Mouse (Mus musculus) hindbrain, postnatal 0 days (tissue): ENCODE data around the gene Ttc7. TPM values are rescaled to one million over a fixed set of nuclear protein-coding genes. Genes with fewer than 3 reads are reported as not detected.

Experiments used
- ATAC-seq: fragments of 200-750 bp; cut with Nextera tagmentation; 2 replicates; pipeline ENCODE4 v1.8.0; 2017; ENCODE audit warnings: mild to moderate bottlenecking, moderate TSS enrichment, moderate library complexity
- DNase-seq: peaks from one replicate; pipeline ENCODE4 v3.0.0-alpha.2; 2015; ENCODE audit warnings: low spot score
- H3K27ac ChIP-seq: fragments of 300-500 bp; sonication (generic); 2 replicates; pipeline ENCODE4 v1.5.1; 2014; ENCODE audit warnings: mild to moderate bottlenecking
- H3K27me3 ChIP-seq: fragments of 300-500 bp; sonication (generic); 2 replicates; pipeline ENCODE4 v1.6.1; 2014; ENCODE audit warnings: low read length, mixed read lengths; ENCODE audit not compliant: insufficient read depth
- H3K36me3 ChIP-seq: fragments of 300-500 bp; sonication (generic); 2 replicates; pipeline ENCODE4 v1.6.1; 2014; ENCODE audit warnings: low read length, mixed read lengths; ENCODE audit not compliant: insufficient read depth
- H3K4me1 ChIP-seq: fragments of 300-500 bp; sonication (generic); 2 replicates; pipeline ENCODE4 v1.6.1; 2014; ENCODE audit warnings: antibody characterized with exemption, low read length, mixed read lengths; ENCODE audit not compliant: insufficient read depth
- H3K4me2 ChIP-seq: fragments of 300-500 bp; sonication (generic); 2 replicates; pipeline ENCODE4 v1.6.1; 2014; ENCODE audit warnings: low read depth, mild to moderate bottlenecking, low read length, moderate library complexity, mixed read lengths
- H3K4me3 ChIP-seq: fragments of 300-500 bp; sonication (generic); 2 replicates; pipeline ENCODE4 v1.5.1; 2014; ENCODE audit warnings: low read length
- H3K9ac ChIP-seq: fragments of 300-500 bp; sonication (generic); replicated peaks from 2 replicates; pipeline ENCODE4 v1.6.1; 2014; ENCODE audit warnings: mild to moderate bottlenecking, low read length, moderate library complexity, mixed read lengths
- H3K9me3 ChIP-seq: fragments of 300-500 bp; sonication (generic); 2 replicates; pipeline ENCODE4 v1.6.1; 2016; ENCODE audit warnings: low read length, mixed read lengths
- CTCF ChIP-seq: IDR thresholded peaks from 2 replicates; pipeline ENCODE4 v1.5.1; 2016; ENCODE audit warnings: antibody characterized with exemption, control low read depth, low read depth
- WGBS: fragments of 180-500 bp; shearing (Covaris S2); extraction: QIAGEN DNeasy Blood & Tissue Kit; methylation state at CpG from one replicate; pipeline ENCODE4 v1.1.7; 2014; 5-methylcytosine and 5-hydroxymethylcytosine counted together
- polyA plus RNA-seq: library from polyadenylated mRNA; unstranded; fragments of >200 nt; fragmentation: Nextera tagmentation; extraction: Ambion mirVana; gene quantifications from 2 replicates; pipeline ENCODE4 v1.2.1, GENCODE M21; 2015
- total RNA-seq: library from RNA; depleted of rRNA; stranded (reverse); fragments of >200 nt; gene quantifications from 2 replicates; pipeline ENCODE4 v1.2.3, GENCODE M21; 2014

The Ttc7 gene
- total and polyA plus RNA-seq, 2 experiments from 2014 or later = 10.9 to 13.3 TPM

- Histone ChIP-seq H3K4me3 (no peak overlapping the region), H3K9me3 (no peaks in the 10 kb centered on the region), H3K27me3 (no peaks in the 10 kb centered on the region), H3K36me3 (no peaks in the 10 kb centered on the region), H3K4me1 (peaks cover 35% of the 10 kb centered on the region), H3K9ac (no peak overlapping the region), H3K27ac (peak overlapping the region; percentile 78; the same call in 1 of the 2 replicates), H3K4me2 (no peak overlapping the region)
- DNase-seq = no peak
- 80% methylated on average over 6 of the region's 6 CpGs for WGBS
- no peak for TF ChIP-seq CTCF
- ATAC-seq = no peak
These were observed 50.2 kb downstream of the Ttc7 start for GRCm38 (mm10) chr17:87332887-87333286.

- no peak for TF ChIP-seq CTCF
- Histone ChIP-seq H3K27me3 (no peaks in the 10 kb centered on the region), H3K36me3 (no peaks in the 10 kb centered on the region), H3K4me3 (no peak overlapping the region), H3K4me1 (peaks cover 31% of the 10 kb centered on the region), H3K9me3 (no peaks in the 10 kb centered on the region), H3K27ac (no peak overlapping the region), H3K4me2 (no peak overlapping the region), H3K9ac (no peak overlapping the region)
- 93% methylated on average over 12 of the region's 12 CpGs for WGBS
- DNase-seq (no peak), ATAC-seq (no peak)
These were observed 51.5 kb downstream of the Ttc7 start for GRCm38 (mm10) chr17:87334162-87334561.

GRCm38 (mm10) chr17:87335152-87335551 lies 52.5 kb downstream of the Ttc7 start:
- Histone ChIP-seq H3K4me3 (no peak overlapping the region), H3K36me3 (no peaks in the 10 kb centered on the region), H3K9me3 (no peaks in the 10 kb centered on the region), H3K27ac (no peak overlapping the region), H3K4me1 (peaks cover 29% of the 10 kb centered on the region), H3K27me3 (no peaks in the 10 kb centered on the region), H3K9ac (no peak overlapping the region), H3K4me2 (no peak overlapping the region)
- ATAC-seq (no peak), DNase-seq (no peak)
- WGBS = 91% methylated on average over 14 of the region's 14 CpGs
- no peak for TF ChIP-seq CTCF

DNA sequence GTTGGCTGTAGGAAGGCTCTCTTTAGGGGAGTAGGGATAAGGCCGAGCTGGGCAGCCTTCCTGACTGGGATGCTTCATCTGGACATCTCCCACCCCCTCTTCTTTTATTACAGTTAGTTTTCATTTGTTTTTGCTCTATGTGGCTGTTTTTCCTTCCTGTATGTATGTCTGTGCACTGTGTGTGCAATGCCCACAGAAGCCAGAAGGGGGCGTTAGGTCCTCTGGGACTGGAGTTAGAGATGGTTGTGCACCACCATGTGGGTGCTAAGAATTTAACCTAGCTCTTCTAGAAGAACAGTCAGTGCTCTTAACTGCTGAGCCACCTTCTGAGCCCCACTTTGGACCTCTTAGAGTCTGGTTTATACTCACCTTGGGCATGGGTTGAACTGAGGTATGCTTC lies 53.0 kb downstream of the Ttc7 start:
- ATAC-seq = no peak

DNA sequence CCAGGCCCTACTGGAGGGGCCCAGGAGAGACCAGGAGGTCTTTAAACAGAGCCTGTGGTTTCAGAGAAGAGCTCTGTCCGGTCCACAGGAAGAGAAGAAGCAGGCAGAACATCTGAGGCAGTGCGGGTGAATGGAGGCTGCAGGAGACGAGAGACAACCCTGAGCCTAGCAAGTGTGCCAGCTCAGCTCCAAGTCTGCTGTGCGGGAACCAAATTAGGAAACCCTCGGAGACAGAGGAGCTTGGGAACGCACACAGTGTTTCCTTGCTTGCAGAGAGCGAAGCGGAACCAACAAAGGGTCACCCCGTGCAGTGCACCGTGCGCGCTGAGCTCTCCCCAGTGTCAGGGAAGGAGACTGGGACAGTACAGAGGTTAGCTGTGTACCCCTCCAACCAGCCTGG lies 54.2 kb downstream of the Ttc7 start:
- Histone ChIP-seq H3K9ac (no peak overlapping the region), H3K27ac (no peak overlapping the region), H3K4me1 (peaks cover 12% of the 10 kb centered on the region), H3K4me3 (no peak overlapping the region), H3K27me3 (no peaks in the 10 kb centered on the region), H3K4me2 (no peak overlapping the region), H3K9me3 (no peaks in the 10 kb centered on the region), H3K36me3 (no peaks in the 10 kb centered on the region)
- ATAC-seq (no peak), DNase-seq (no peak)
- WGBS = 51% methylated on average over 12 of the region's 12 CpGs
- TF ChIP-seq CTCF = no peak

More for the DNA sequence above, 53.0 kb downstream of the Ttc7 start:
- DNase-seq = no peak
- H3K36me3 ChIP-seq = no peaks in the 10 kb centered on the region
- 83% methylated on average over 2 of the region's 2 CpGs for WGBS
- no peaks in the 10 kb centered on the region for H3K27me3 ChIP-seq
- peaks cover 23% of the 10 kb centered on the region for H3K4me1 ChIP-seq
- no peak overlapping the region for H3K9ac ChIP-seq
- H3K9me3 ChIP-seq = no peaks in the 10 kb centered on the region
- no peak overlapping the region for H3K27ac ChIP-seq
- no peak overlapping the region for H3K4me3 ChIP-seq
- no peak overlapping the region for H3K4me2 ChIP-seq
- peak; percentile 34; the same call in 1 of the 2 replicates for TF ChIP-seq CTCF

DNA sequence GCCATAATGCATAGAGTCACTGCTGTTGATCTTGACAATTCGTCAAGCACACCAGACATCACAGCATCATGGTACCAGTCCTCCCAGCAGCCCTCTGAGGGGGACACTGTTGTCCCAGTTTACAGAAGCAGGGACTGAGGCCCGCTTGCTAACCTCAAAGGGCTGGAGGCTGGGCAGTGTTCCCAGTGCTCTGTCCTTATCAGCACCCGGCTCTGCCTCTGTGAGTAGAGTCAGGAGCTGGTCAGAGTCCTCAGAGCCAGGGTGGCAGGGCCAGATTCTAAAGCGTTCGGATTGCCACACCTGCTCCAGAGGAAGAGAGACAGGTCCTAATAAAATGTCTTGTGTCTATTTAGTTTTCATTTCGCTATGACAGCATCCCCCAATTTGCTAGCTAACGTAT lies 55.0 kb downstream of the Ttc7 start:
- no peak for TF ChIP-seq CTCF
- DNase-seq = no peak
- 80% methylated on average over 7 of the region's 7 CpGs for WGBS
- no peak for ATAC-seq
- Histone ChIP-seq H3K9me3 (no peaks in the 10 kb centered on the region), H3K36me3 (no peaks in the 10 kb centered on the region), H3K9ac (no peak overlapping the region), H3K4me1 (peaks cover 4% of the 10 kb centered on the region), H3K4me2 (no peak overlapping the region), H3K27me3 (no peaks in the 10 kb centered on the region), H3K27ac (no peak overlapping the region), H3K4me3 (no peak overlapping the region)

GRCm38 (mm10) chr17:87339122-87339521 lies 56.4 kb downstream of the Ttc7 start:
- Histone ChIP-seq H3K4me1 (no peaks in the 10 kb centered on the region; the same call in 1 of the 2 replicates), H3K9me3 (no peaks in the 10 kb centered on the region), H3K4me2 (no peak overlapping the region), H3K4me3 (no peak overlapping the region), H3K9ac (no peak overlapping the region), H3K27me3 (no peaks in the 10 kb centered on the region), H3K27ac (no peak overlapping the region), H3K36me3 (no peaks in the 10 kb centered on the region)
- WGBS = 33% methylated on average over 1 of the region's 1 CpGs
- no peak for ATAC-seq
- no peak for DNase-seq
- no peak for TF ChIP-seq CTCF
